Mouse (Mus musculus) T-helper 2 cell (primary cell): ENCODE measurements around the gene Magi2.

ENCODE experiments used
- in situ Hi-C: fragments of 300-600 bp; cut with MboI, MseI; formaldehyde crosslinking; loops from one replicate; pipeline ENCODE4 v1.15.1; 2025; ENCODE audit warnings: high pct_unique_total_duplicates

Magi2 gene

DNA sequence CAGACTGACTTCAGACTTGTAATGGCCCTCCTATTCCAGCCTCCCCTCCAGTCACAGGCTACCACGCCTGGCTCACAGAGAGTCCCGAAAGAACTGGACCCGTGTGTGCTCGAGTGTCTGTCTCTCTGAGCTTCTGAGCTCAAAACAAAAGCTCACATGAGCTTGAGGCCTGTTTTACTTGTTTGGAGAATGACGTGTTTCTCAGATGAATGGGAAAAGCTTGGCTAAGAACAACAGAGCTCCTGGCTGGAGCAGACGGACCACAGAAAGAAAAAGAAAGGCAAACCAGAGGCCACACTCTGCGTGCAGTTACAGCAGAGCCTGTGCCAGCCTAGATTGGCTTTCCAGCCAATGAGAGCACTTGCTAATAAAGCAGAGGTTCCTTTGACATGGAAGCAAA, 1524.9 kb downstream of the Magi2 start:
- in situ Hi-C loops: no loop called here

- in situ Hi-C loops: no loop called here
Observed at GRCm38 (mm10) chr5:20753096-20753495, 1526.3 kb downstream of the Magi2 start.

- in situ Hi-C loops: no loop called here
Observed at GRCm38 (mm10) chr5:20753963-20754362, 1527.1 kb downstream of the Magi2 start.
